Mouse (Mus musculus) C2C12 (cell line): ENCODE results near the gene Acpp.

Source experiments
- CEBPB ChIP-seq: IDR thresholded peaks from one replicate; pipeline ENCODE4 v1.6.1; 2011; ENCODE audit warnings: low read depth, mild to moderate bottlenecking, control low read depth, moderate library complexity
- CTCF ChIP-seq: IDR thresholded peaks from one replicate; pipeline ENCODE4 v1.5.1; 2011; ENCODE audit not compliant: control insufficient read depth, insufficient read depth, insufficient read length
- FOSL1 ChIP-seq: IDR thresholded peaks from one replicate; pipeline ENCODE4 v1.8.0; 2011; ENCODE audit warnings: mild to moderate bottlenecking, low read length; ENCODE audit not compliant: poor library complexity, insufficient read depth, severe bottlenecking
- MAX ChIP-seq: IDR thresholded peaks from one replicate; pipeline ENCODE4 v1.6.1; 2011; ENCODE audit warnings: mild to moderate bottlenecking, control low read depth
- MYOD1 ChIP-seq: IDR thresholded peaks from one replicate; pipeline ENCODE4 v1.6.1; 2011; ENCODE audit warnings: low read depth; ENCODE audit not compliant: control insufficient read depth, insufficient read length
- USF1 ChIP-seq: IDR thresholded peaks from one replicate; pipeline ENCODE4 v1.6.1; 2011; ENCODE audit warnings: low read depth, mild to moderate bottlenecking, control low read depth, moderate library complexity

DNA sequence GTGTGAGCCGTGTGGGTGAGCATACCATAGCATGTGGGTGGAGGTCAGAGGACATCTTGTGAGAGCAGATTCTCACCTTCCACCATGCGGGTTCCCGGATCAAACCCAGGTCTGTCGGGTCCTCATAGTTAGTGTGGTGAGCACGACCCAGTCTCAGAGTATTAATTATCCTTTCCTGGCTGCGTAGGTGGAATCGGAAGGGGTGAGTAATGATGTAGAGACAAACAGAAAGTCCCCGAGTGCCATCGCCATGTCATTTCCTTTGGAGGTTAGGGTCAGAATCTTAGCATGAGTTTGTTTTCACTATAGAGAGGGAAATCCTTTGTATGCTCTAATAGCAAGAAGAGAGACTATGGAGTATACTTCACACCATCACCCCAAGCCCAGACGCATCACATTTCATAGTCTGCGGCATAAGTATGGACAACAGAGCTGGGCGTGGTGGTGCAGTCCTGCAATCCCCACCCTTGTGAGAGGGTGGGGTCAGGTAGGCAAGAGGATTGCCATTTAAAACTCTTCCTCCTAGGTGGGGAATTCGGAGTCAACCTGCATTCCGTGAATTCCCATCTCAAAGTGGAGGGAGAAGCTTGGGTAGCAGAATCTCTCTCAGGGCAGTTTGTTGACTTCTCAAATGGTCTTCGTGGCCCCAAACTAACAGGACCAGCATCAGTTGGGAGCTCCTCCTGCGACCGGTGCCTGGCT is 62.3 kb downstream of the Acpp start:
- TF ChIP-seq CTCF (no peak), USF1 (no peak), MAX (no peak), MYOD1 (no peak), CEBPB (no peak), FOSL1 (no peak)
